Mouse (Mus musculus) embryonic facial prominence, embryonic 10.5 days (tissue): Measurements from ENCODE around the gene 1600012H06Rik. TPM values are rescaled to one million over a fixed set of nuclear protein-coding genes. Genes with fewer than 3 reads are reported as not detected.
"Not testable (repeated sequence)": the region's sequence is repeated elsewhere in the genome, so short reads cannot be mapped to it uniquely, and the experiment has no call there.

Source experiments
- DNase-seq: peaks from one replicate; pipeline ENCODE4 v3.0.0-alpha.2; 2017; ENCODE audit warnings: low spot score
- H3K27ac ChIP-seq: fragments of 300-500 bp; sonication (generic); replicated peaks from 2 replicates; pipeline ENCODE4 v1.5.1; 2016; ENCODE audit warnings: mild to moderate bottlenecking
- H3K27me3 ChIP-seq: fragments of 300-500 bp; sonication (generic); replicated peaks from 2 replicates; pipeline ENCODE4 v1.6.1; 2016; ENCODE audit warnings: low read depth, mild to moderate bottlenecking; ENCODE audit not compliant: poor library complexity, severe bottlenecking
- H3K36me3 ChIP-seq: fragments of 300-500 bp; sonication (generic); replicated peaks from 2 replicates; pipeline ENCODE4 v1.6.1; 2016; ENCODE audit warnings: mild to moderate bottlenecking, moderate library complexity
- H3K4me1 ChIP-seq: fragments of 300-500 bp; sonication (generic); 2 replicates; pipeline ENCODE4 v1.6.1; 2016
- H3K4me3 ChIP-seq: fragments of 300-500 bp; sonication (generic); 2 replicates; pipeline ENCODE4 v1.5.1; 2016; ENCODE audit warnings: mild to moderate bottlenecking, moderate library complexity
- H3K9me3 ChIP-seq: fragments of 300-500 bp; sonication (generic); 2 replicates; pipeline ENCODE4 v1.6.1; 2016; ENCODE audit warnings: mild to moderate bottlenecking
- WGBS: fragments of 180-500 bp; shearing (Covaris S2); methylation state at CpG from one replicate; pipeline ENCODE4 v1.1.7; 2016; 5-methylcytosine and 5-hydroxymethylcytosine counted together
- polyA plus RNA-seq: library from polyadenylated mRNA; unstranded; fragments of >200 nt; fragmentation: Nextera tagmentation; extraction: Ambion mirVana; gene quantifications from 2 replicates; pipeline ENCODE4 v1.2.1, GENCODE M21; 2016

The 1600012H06Rik gene
- polyA plus RNA-seq, 1 experiment from 2014 or later = 24.9 TPM

DNA sequence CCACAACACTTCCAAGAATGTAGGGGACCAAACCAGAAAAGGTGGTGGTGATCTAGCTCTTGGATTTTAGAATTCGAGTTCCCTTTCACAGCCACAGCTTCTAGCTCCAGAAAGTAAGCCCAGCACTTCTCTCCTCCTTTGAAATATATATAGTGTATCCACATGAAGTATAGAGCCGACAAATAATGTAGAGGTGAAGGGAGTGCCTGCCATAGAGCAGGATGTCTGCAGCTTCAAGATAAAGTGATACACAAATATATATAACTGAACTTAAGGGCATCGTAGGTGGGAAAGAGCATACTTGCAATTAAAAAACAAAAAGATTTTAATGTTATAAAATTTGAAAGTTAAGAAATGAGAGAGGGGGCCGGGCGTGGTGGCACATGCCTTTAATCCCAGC is 51.2 kb downstream of the 1600012H06Rik start:
- not testable (repeated sequence) for H3K4me1 ChIP-seq, H3K27ac ChIP-seq, H3K4me3 ChIP-seq, DNase-seq, H3K36me3 ChIP-seq, H3K9me3 ChIP-seq, H3K27me3 ChIP-seq
- no CpG with 5 or more reads among the region's 5 CpGs for WGBS

DNA sequence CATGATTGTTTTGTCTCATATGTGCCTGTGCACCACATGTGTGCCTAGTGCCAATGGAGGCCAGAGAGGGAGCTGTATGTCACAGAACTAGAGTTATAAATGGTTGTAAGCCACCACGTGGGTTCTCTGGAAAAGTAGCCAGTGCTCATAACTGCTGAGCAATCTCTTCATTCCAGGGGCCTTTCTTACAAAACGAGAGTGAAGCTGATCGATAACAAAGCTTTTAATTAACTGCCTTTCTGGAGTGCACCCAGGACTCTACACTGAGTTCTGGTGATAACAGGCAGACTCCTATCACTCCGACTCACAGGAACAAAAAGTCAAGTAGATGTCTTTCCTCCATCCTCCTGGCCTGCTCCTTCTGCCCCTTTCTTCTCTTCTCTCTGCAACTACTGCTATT is 57.1 kb downstream of the 1600012H06Rik start:
- no CpG with 5 or more reads among the region's 4 CpGs for WGBS

DNA sequence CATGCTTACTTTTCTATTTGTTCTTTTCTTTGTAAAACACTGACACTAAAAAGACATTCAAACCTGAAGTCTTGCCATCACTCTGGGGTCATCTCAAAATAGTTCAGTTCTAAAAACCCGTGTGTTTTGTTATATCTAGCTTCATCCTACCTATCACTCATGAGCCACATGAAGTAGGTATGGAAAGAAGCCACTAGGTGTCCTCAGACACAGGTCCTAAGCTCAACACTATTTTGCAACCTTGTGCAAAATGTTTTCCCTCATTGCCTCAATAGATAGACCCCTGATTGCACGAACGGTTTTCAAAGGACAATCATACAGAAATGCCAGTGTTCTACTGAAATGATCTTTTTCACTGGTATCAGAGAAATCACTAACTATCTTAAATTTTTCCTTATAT is 66.1 kb downstream of the 1600012H06Rik start:
- not testable (repeated sequence) for H3K4me3 ChIP-seq, H3K36me3 ChIP-seq, DNase-seq, H3K4me1 ChIP-seq, H3K9me3 ChIP-seq, H3K27me3 ChIP-seq, H3K27ac ChIP-seq
- no CpG with 5 or more reads among the region's 3 CpGs for WGBS

More for the DNA sequence above, 57.1 kb downstream of the 1600012H06Rik start:
- not testable (repeated sequence) for H3K36me3 ChIP-seq, H3K4me1 ChIP-seq, H3K9me3 ChIP-seq, H3K27me3 ChIP-seq, DNase-seq, H3K4me3 ChIP-seq, H3K27ac ChIP-seq

Other genes with a start within 250 kb of the 1600012H06Rik start
- 1.3 and 1.9 TPM in 2 replicates for gene Thbs2, start 248.9 kb upstream of the 1600012H06Rik start, polyA plus RNA-seq
- gene Wdr27, start within 50 bp of the 1600012H06Rik start, polyA plus RNA-seq = 4.3 and 5.0 TPM in 2 replicates
- gene Phf10, start 18.1 kb downstream of the 1600012H06Rik start, polyA plus RNA-seq = 28.2 and 33.8 TPM in 2 replicates
- gene 9030025P20Rik, start 35.3 kb downstream of the 1600012H06Rik start, polyA plus RNA-seq = 8.6 and 11.9 TPM in 2 replicates
- gene Gm3417, start 35.6 kb downstream of the 1600012H06Rik start, polyA plus RNA-seq = 0.55 and 1.3 TPM in 2 replicates
- 6.3 and 7.8 TPM in 2 replicates for gene Gm3435, start 67.0 kb downstream of the 1600012H06Rik start, polyA plus RNA-seq
- gene Ermard, start 98.0 kb downstream of the 1600012H06Rik start, polyA plus RNA-seq = 93.9 and 95.6 TPM in 2 replicates
- gene Tcte3, start 98.3 kb downstream of the 1600012H06Rik start, polyA plus RNA-seq = not detected in 2 replicates
- gene Gm3448, start 98.4 kb downstream of the 1600012H06Rik start, polyA plus RNA-seq = 3.7 and 4.2 TPM in 2 replicates